Mouse (Mus musculus) kidney, adult 9 months (tissue): ENCODE measurements around the gene Ythdf1.

Experiments used
- DNase-seq: peaks from one replicate; pipeline ENCODE4 v3.0.0; 2022

The Ythdf1 gene

GRCm38 (mm10) chr2:180870006-180870405, 50.7 kb downstream of the Ythdf1 start:
- DNase-seq = no peak

DNA sequence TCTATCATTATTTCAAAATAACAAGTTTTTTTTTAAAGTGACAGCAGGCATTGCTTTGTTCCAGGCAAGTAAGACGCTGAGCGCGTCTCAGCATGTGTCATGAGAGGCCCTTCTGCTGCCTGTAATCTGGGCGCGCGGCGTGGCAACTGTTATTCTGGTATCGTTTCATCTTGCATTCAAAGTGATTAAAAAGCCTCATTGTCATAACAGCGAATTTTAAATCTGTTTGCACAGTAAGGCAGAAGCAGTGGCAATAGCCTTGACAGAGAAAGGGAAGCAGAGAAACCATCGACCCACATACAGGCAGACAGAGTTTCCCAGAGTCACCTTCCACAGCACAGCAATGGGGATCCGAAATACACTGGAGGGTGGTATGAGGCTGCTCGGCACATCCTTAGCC, 59.2 kb downstream of the Ythdf1 start:
- no peak for DNase-seq

DNA sequence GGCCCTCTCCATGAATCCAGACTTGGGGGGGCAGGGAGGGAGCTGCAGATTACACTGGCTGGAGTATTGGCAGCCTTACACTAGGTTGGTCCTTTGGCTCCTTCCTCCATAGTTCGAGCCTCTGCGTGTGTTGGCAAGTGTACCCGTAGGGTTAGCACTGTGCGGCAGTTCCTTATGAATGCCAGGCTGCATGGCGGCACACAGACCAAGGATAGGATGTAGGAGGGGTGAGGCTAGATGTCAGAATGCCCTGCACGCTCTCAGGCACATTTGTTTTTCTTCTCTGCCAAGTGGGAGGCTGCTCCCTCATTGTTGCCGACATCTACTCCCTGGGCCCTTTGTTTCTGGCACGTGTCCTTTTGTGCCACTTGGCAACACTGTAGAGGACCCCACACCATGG, 63.6 kb downstream of the Ythdf1 start:
- no peak for DNase-seq

- DNase-seq = no peak
Measured at GRCm38 (mm10) chr2:180855005-180855544, 65.7 kb downstream of the Ythdf1 start.
